Mouse (Mus musculus): Measurements from ENCODE around the gene Iqgap1. TPM values are rescaled to one million over a fixed set of nuclear protein-coding genes. Genes with fewer than 3 reads are reported as not detected.

Gene Iqgap1
- total RNA-seq (2023): 100 to 1,000 TPM; 543 to 665 TPM

GRCm38 (mm10) chr7:80825843-80826403, at the start of gene Iqgap1:
Gene Iqgap1 (minus strand): TSS chr7:80825974.

GRCm38 (mm10) chr7:80860729-80861274, 35.0 kb upstream of the Iqgap1 start, which contains the start of gene Zscan2:
Gene Zscan2 (plus strand): TSS chr7:80860920.

DNA sequence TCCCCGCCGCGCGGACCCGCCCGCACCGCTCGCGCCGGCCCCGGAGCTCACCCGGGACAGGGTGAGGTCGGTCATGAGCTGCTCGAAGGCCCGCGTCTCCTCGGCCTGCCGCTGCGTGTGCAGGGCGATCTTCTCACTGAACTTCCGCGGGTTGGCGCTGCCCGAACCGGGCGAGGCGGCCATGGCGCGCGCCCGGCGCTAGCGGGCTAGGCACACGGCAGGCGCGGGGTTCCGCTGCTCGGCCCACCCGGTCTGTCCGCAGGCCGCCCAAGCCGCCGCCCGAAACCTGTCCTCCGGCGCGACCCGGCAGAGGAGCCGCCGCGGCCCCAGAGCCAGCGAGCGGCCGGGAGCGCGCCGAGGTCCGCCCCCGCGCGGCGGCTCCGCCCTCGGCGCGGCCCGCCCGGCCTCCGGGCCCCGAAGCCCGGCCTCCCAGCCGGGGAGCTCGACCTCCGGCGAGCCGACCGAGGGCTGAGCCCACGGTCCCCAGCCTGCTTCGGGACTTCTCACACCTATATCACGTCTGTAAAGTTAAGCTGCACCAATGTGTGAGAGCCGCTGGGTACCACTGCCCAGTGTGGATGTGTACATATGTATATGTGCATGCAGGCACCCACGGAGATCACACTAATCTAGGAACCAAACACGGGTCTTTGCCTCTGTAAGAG, 137.1 kb downstream of the Iqgap1 start, which contains the start of gene Crtc3:
Crtc3 (minus strand) TSS at position 322 of the 665 bp plus-strand sequence.

Other genes starting within 250 kb of the Iqgap1 start
- 10 to 100 TPM; 23.8 to 25.2 TPM for gene Crtc3, start 137.1 kb downstream of the Iqgap1 start, total RNA-seq (2023)
- gene Zscan2, start 34.9 kb upstream of the Iqgap1 start, total RNA-seq (2023): 1 to 10 TPM; 3.2 to 3.7 TPM
- gene Wdr73, start 75.3 kb upstream of the Iqgap1 start, total RNA-seq (2023): 1 to 10 TPM; 6.9 to 7.1 TPM
- 1 to 10 TPM; 4.1 to 4.6 TPM for gene Nmb, start 79.1 kb upstream of the Iqgap1 start, total RNA-seq (2023)
- gene Sec11a, start 121.8 kb upstream of the Iqgap1 start, total RNA-seq (2023): 10 to 100 TPM; 56.7 to 59.3 TPM
- gene Zfp592, start 167.7 kb upstream of the Iqgap1 start, total RNA-seq (2023): 10 to 100 TPM; 47.9 to 60.4 TPM
- gene Alpk3, start 231.6 kb upstream of the Iqgap1 start, total RNA-seq (2023): under 1 TPM; 0.11 to 0.26 TPM

All from neutrophil, adult 83 days (primary cell).